Mouse (Mus musculus) brain, embryonic 14.5 days (tissue): Measurements from ENCODE around the gene Aldh3b2.

Source experiments
- CTCF ChIP-seq: fragments of 200-500 bp; IDR thresholded peaks from 2 replicates; pipeline ENCODE4 v1.5.1; 2012; ENCODE audit warnings: inconsistent platforms, mild to moderate bottlenecking, moderate library complexity, borderline replicate concordance; ENCODE audit not compliant: insufficient read depth, insufficient read length; ENCODE audit errors: extremely low read depth
- POLR2A ChIP-seq: fragments of 200-500 bp; IDR thresholded peaks from 2 replicates; pipeline ENCODE4 v1.6.1; 2012; ENCODE audit warnings: mild to moderate bottlenecking, inconsistent platforms, borderline replicate concordance; ENCODE audit not compliant: poor library complexity, insufficient read depth, insufficient read length, severe bottlenecking; ENCODE audit errors: extremely low read depth

GRCm38 (mm10) chr19:3959030-3959429 is 13.1 kb upstream of the Aldh3b2 start:
- TF ChIP-seq POLR2A (no peak), CTCF (no peak)
